Mouse (Mus musculus): ENCODE results near the gene Auh.

The Auh gene

DNA sequence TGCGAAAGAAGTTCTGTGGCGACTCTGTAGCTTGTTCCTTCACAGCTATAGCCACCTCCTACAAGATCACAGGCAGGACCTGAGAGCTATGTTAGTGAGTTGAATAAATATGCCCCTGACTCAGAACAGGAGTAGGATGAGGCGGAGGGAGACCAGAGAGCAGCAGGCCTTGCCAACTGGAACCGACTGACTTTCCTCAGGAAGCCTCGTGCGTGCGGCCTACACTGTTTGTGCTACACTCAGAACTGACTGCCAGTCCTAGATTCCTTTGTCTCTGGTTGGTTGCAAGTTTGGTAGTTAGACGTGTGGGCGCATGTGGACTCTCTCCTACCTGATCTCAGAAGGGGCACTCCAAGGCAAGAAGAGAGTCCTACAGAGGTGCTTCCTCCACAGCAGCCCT lies 50.2 kb downstream of the Auh start:
- ATAC-seq (ENCODE audit: low TSS enrichment) = peak; percentile 42

DNA sequence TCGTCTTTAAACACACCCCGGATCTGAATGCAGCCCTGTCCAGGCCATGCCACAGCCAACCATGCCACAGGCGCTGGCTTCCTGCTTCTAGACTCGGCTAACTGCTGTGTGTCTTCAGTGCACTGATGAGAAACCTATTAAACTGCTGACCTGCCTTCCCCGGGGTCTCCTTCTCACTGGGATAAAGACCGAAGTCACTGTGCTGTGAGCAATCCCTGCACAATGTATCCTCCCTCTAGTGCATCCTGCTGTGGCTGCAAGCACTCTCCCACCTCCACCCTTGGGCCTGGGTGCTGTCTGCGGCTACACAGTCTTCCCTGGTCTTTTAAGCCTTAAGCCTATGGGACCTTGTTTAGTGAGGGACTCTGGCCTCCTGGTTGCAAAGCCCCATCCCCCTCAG lies 50.7 kb downstream of the Auh start:
- no peak for ATAC-seq (ENCODE audit: low TSS enrichment)

DNA sequence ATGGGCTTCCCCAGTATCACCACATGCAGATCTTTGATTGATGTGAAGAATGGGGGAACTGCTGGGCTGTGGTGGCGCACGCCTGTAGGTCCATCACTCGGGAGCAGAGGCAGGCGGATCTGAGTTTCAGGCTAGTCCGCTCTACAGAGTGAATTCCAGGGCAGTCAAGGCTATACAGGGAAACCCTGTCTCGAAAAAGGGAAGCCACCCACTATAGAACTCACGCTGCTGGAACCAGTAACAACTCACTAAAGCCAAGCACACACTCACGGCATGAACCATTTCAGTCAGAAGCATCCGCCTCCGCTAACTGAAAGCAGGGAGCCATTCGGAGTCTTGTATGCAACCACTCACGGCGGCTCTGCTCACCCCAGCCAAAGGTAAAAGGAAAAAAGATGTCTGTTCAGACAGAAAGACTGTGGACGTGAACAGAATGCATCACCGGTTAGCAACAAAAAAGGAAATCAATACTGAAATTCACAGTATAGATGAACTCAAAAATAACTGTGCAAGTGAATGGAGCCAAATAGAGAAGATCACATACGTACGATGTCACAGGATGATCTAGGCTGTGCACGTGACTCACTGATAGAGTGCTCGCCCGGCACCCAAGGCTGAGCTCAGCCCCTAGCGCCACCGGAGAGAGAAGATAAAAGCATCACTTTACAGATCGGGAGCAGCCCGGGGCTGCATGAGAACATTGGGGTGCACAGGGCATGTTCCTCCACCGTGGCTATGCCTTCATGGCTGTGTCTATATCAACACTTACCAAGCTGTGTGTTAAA lies 53.7 kb downstream of the Auh start:
- peak; percentile 83 for ATAC-seq (ENCODE audit: low TSS enrichment)

DNA sequence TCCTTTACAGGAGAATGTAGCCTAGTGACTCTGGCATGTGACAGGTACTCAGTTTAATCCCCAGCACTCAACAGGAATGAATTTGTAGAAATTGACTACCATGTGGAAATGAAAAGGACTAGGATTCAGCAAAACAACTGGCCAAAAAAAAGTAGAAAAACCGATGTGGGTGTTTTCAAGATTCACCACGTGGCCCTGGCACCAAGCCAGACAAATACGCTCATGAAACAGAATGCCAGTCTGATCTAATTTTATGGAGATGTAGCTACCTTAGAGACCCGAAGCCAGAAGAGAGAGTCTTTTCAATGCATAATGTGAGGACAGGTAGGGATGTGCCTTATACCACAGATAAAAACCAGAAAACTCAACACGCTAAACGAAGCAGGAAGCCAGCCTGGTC lies 54.4 kb downstream of the Auh start:
- no peak for ATAC-seq (ENCODE audit: low TSS enrichment)

DNA sequence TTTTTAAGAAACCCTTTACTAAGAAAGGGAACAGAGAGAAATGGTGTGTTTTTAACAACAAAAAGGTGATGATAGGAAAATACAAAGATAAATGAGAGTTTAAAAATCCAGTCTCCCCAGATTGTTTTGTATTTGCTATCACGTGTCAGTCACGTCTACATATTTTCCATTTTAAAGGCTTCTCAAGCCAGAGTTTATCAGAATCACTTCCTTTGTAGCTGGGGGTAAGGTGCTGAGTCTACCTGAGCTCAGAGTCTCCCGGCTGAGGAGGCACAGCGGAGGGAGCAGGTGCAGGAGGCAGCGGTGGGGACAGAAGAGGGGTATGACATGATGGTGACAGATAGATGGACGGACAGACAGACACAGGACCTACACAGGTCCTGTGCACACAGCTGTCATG lies 55.1 kb downstream of the Auh start:
- no peak for ATAC-seq (ENCODE audit: low TSS enrichment)

DNA sequence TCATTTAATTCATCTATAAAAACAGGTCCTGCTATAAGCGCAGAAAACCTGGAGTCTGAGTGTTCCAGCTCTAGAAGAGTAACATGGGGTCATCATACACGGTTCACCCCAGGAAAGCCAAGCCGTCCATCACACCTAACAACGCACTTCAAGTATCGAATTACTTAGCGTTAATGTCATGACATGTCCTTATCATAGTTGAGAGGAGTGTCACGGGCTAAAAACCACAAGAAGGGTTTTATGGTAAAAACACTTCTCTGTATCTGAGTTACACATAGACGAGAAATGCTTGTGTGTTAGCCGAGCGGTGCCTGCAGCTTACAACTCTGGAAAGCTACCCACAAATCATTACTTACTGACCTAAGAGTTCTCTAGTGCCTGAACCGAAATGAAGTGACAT lies 55.6 kb downstream of the Auh start:
- ATAC-seq (ENCODE audit: low TSS enrichment) = no peak

DNA sequence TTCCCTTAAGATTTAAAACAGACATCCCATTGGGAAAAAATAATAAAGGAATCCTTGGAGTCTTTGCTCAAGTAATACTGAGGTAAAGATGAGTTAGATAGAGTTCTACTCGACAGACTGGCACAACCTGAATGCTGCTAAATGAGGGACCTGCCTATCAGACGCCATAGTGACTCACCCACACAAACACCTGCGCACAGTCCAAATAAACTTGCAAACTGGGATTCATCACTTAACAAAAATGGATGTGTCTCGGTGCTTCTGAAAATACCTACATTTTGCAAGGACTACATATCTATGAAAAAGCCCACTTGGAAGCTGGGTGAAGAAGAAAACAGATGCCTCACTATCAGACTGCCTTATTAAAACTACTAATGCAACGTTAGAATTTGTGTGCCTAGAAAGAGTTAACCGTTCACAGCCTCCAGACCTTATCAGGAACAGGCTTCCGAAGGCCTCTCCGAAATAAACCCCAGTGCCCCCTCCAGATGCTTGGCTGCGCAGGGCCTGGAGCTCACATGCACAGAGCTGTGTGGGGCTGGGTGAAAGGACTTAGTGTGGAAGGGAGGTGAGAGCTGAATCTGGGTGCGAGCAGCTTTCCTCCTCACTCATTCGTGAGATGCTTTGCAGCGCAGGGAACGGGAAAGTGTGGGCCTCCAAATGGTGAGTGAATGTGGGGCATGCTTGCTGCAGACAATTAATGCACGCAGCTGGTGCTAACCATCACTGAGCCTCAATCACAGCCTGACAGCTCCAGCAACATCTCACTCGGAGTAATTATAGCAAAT lies 63.3 kb downstream of the Auh start:
- peak; percentile 69 for ATAC-seq (ENCODE audit: low TSS enrichment)

DNA sequence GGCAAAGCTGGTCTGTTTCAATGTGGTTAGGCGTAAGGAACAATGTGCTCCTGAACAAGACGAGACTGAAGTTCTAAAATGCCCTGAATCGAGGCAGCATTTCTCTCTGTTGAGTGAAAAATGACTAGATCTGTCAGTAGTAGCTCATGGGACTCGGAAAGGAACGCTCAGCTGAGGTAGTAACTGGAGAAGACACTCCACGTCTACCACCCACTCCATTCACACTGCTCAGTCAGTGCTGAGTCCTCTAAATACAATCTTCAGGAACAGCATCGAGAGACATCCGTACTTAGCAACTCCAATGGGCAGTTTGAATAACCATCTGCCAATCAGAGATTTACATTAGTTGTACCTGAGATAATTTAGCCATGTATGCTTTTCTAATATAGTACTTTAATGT lies 66.0 kb downstream of the Auh start:
- ATAC-seq (ENCODE audit: low TSS enrichment) = peak; percentile 68

DNA sequence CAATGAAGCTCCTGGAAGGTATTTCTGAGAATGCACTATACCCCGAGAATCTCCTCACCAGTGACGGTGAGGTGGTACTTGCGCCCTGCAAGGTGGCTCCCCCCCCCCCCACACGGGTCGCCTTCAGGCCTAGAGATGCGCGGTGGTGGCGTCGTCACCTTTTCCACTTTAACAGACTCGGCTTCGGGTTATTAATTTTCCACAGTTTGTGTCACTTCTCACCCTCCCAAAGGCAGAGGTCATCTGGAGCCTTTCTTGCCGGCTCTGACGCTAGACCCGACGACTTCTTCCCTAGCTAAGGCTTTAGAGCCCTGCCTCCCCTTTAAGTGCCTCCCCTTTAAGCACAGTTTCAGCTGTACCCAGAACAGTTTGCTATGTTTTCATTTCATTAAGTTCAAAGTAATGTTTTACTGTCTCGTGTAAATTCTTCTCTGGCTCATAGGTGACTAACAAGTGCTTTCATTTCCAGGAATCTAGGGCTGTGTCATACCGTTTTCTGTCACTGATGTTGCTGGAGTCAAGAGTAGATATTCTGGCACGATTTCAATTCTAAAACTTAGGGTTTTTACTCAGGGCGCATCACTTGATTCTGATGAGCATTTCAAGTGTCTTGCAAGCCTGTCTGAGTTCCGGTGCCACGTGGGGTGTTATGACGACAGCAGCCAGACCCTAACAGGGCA lies 69.3 kb downstream of the Auh start:
- ATAC-seq (ENCODE audit: low TSS enrichment) = no peak

DNA sequence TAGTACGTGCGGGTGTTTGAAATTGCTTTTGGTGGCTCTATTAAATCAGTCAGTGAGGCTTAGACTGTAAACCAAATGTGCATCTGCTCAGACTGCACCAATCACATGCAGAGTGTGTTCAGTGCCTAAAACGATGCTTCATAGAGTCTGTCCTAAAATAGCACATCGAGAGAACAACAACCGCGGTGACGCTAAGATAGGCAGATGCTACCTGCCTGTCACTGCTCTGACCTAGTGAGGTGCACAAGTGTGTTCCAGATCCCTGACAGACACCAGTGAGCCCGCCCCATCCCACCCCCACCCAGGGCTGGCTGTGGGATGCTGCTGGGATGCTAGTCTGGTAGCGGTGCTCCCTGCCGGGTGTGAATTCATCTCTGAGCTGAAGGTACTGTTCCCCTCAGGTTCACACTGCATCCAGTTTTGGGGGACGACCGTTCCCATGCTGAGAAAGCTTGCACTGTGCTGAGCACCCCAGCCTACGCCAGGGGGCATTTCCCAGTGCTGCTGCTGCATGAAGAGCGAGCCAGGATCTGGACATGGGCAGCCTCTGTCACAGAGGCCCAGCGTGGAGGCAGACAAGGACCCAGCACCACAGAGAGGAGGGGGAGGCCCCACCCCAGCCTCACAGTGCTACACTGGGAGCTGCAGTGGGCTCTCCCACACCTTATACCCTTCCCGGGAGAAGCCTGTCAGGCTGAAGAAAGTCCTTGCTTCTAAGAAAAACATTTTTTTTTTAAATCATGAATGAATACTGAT lies 70.2 kb downstream of the Auh start:
- ATAC-seq (ENCODE audit: low TSS enrichment) = peak; percentile 74

DNA sequence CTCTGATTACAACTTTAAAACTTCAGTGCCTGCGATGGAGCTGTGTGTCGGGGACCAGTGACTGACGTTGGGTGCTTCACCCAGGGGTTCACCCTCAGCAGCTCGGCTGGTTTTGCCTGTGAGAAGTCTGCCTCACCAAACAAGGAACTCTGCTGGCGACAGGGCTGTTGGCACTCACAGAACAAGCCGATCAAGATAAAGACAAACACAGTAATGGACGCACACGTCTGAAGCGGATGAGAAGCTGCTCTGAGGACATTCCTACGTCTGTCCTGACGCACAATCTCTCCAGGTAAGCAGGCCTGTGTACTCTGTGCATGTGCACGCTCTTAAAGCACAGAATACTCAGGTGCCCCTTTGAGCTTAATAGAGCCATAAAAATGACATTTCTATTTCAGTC lies 71.1 kb downstream of the Auh start:
- no peak for ATAC-seq (ENCODE audit: low TSS enrichment)

DNA sequence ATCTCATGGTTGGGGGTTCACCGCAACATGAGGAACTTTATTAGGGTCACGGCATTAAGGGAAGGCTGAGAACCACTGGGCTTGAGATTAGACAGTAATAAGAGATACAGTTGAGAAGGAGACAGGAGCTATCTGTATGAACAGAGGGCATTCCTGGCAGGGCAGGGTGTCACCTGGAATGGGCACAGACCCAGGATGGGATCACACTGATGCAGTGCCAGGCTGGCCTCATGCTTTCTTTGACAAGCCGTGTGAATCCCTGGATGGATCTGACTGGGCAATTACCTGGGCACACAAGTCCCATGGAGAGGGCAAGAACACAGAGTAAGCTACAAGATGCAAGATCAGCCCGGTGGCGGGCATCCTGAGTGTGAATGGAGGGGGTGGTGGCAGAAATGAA lies 71.7 kb downstream of the Auh start:
- no peak for ATAC-seq (ENCODE audit: low TSS enrichment)

DNA sequence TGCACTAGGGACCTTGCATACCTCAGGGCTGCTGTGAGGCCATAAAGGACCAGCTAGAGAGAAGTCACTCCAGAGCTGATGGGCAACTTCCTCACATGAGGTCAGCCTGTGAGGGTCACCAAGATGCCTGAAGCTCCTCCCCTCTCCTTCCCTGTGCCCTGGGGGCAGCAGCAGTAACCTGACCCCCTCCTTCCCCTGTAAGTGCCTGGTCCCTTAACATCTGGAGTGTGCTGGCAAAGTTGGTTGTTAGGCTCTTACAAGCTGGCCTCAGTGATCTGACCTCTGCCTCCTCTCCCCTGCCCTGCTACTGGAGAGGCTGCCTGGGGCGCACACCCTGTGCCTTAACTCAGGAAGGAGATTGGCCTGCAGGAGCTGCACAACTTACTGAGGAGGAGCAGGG lies 75.9 kb downstream of the Auh start:
- ATAC-seq (ENCODE audit: low TSS enrichment) = no peak

DNA sequence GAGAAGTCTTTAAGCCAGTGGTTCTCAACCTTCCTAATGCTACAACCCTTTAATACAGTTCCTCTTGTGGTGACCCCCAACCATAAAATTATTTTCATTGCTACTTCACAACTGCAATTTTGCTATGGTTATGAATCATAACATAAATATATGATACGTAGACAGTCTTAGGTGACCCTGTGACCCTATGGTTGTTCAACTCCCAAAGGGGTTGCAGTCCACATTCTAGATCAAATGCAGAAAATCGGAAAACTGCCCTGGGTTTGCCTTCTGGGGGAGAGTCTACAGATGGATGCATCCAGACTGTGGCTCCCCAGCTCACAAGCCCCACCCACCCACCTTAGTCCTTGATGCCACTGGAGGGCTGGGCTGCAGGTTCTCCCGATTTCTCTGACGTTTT lies 77.6 kb downstream of the Auh start:
- no peak for ATAC-seq (ENCODE audit: low TSS enrichment)

DNA sequence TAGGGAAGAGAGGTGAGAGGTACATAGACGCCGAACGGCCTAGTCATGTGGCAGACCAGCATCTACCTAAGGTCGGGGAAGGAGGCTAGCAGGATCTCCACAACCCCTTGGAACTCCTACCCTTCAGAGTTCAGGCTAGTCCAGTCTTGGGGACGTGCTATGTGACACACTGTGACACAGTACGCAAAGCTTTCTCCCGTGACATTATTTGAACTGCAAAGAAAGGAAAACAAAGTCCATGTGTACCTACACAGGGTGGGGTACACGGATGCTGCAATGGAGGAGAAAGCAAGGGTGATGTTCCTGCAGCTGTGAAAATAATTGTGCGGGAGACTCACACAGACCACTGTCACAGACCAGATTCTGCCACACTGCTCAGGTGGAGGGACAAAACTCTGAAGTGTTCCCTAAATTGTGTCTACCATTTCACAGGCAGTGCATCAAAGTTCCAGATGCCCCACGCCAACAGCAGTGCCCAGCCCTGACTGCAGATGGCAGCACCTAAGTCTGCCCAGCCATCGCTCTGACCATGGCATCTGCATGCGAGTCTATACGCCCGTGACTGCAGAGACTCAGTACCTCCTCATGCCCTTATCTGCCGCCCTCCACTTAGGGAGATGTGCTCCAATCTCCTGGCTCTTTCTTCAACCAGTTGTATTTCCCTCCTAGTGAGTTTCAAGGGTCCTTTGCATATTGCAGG lies 79.3 kb downstream of the Auh start:
- no peak for ATAC-seq (ENCODE audit: low TSS enrichment)

DNA sequence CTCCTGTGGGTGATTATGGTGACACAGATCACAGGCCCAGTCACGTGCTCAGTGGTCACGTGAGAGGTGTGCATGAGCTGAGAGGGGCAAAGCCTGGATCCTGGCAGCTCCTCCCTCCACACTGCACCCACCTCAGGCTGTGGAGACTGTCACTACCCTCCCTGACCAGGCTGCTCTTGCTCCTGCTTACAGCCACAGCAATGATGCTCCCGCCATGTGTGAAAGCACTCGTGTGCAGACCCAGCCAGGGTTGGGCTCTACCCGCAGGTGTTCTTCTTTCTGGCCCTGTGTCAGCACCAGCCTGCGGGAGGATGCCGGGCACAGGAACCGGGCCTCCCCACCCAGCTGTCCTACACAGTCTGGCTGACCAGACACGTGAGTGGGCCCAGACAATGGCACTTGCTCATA lies 80.1 kb downstream of the Auh start:
- ATAC-seq (ENCODE audit: low TSS enrichment) = 0 out of 2 replicates have a peak, but pooled peaks have one; percentile 7

DNA sequence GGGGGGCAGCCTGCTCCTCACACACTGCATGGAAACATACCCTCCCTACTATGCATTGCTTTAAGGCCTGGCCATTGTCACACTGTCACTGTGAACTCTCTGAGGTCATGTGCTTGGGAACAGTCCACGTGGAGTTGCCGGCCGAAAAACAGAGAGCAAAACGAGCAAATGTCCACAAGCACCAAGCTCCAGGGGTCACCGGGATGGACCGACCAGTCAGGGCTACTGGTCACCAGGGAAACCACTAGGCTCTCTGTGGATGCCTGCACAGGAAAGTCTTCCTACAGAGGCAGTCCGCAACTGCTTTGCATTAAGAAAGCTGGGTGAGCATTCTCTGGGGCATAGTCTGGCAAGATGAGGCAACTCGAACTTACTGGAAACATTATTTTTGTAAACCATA lies 82.0 kb downstream of the Auh start:
- no peak for ATAC-seq (ENCODE audit: low TSS enrichment)

DNA sequence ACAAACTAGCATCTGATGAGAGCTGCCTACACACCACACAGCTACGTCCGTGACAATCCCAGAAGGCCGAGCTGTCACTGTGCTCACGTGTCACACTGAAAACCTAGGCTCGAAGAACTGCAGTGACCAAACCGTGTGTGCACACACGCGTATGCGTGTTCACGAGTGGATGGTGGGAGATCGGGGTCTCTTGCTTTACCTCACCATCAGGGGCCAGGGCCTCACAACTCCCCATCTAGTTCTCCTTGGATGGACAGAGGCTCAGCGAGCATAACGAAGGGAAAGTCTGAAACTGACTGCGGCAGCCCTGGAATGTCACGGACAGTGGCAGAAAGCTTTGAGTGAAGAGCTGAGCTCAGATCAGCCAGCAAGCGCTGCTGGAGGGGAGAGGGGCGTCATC lies 82.4 kb downstream of the Auh start:
- 0 out of 2 replicates have a peak, but pooled peaks have one; percentile 38 for ATAC-seq (ENCODE audit: low TSS enrichment)

DNA sequence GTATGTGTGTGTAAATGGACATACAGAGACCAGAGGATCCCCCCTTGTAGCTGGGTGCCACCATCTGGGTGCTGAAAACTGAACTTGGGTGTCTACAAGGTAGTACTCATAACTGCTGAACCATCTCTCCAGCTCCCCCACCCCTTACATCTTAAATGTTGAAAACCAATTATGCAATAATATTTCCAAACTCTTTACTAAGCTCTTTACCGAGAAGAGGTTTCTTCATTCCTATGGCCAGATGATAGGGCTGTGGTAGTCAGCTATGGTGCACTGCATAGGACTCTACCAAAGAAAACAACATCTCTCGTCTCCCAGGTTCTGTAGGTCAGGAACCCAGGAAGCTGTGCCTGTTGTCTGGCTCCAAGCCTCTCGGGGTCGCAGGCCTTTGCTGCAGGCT lies 83.9 kb downstream of the Auh start:
- ATAC-seq (ENCODE audit: low TSS enrichment) = no peak

DNA sequence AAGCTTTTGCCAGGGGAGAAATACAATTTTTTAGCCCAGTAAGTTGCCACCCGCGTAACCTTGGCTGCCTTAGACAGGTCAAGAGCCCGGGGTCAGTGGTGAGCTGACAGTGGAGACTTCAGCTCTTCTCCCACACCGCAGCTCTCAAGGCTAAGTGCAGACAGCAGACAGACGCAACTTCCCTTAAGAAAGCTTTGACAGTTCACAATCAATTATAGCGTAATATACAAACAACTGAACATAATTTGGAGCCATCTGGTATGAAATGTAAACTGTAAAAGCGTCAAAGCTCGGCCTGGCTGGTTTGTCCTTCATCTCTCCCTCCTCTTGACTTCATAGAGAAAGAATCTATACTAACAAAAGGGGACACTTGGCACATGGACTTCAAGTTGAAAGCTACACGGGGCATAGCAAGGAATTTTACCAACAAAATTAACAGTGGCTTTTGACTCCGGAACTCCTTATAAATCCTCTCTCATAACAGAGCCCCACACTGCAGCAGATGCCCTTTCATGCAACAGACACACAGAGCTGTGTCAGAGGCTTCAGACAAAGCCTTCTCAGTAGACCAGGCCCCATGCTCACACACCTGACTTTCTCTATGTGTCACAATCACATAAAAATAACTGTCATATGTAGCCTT lies 85.8 kb downstream of the Auh start:
- no peak for ATAC-seq (ENCODE audit: low TSS enrichment)

DNA sequence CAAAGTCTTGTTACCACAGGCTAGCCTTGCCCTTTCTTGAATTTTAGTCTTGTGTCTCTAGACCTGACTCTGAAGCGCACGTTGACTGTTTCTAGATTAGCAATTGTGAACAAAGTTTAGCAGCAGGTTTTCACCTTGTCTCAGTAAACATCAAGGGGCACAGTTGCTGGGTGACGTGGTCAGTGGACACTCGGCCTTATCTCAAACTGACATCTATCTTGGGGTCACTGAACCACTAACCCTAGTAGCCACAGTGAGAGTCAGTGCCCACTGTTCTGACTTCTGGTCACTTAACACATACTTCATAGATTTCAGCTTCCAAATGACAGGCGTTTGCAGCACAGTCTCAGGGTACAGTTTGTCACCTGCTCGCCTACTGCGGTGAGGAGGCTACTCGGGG lies 93.2 kb downstream of the Auh start:
- ATAC-seq (ENCODE audit: low TSS enrichment) = no peak
